Mouse (Mus musculus): Measurements from ENCODE around the gene Fgf2.

The Fgf2 gene

DNA sequence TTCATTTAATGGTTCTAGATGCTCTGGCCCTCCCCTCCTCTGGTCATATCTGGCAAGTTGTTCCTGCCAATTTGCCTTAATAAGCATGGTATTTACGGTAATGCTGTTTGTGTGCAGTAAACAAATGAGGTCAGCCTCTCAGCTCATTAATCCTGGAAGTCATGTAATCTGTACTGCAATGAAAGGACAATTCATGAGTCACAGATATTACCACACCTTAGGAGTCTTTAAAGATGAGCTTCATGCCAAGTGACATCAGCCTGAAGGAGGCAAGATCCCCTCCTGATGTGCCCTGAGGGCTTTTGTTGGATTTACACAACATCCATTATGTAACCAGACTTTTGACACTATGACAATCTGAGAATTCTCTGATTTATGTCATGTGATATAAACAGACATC is 6.6 kb downstream of the Fgf2 start:
- no peak for DNase-seq (ENCODE audit: low spot score in 2 of 2)

DNA sequence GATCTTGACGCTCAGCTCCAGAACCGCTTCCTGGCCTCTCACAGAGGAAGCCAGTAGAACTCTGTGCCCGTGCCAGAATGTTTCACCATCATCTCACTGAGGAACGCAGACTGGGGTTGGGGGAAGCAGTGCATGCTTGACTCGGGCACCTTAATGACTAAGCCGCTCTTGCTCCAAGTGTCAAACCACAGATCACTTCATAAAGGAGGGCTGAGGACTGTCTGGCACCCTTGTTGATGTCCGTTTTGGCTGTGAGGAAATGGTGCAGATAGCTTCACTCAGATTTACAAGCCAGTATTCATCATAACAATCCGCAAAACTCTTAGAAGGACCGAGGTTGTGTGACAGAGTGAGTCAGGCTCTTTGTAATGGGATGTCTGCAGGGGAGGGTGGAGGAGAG is 12.6 kb downstream of the Fgf2 start:
- DNase-seq (ENCODE audit: low spot score in 2 of 2) = no peak

GRCm38 (mm10) chr3:37365144-37365543 is 17.0 kb downstream of the Fgf2 start:
- no peak for DNase-seq (ENCODE audit: low spot score in 2 of 2)

DNA sequence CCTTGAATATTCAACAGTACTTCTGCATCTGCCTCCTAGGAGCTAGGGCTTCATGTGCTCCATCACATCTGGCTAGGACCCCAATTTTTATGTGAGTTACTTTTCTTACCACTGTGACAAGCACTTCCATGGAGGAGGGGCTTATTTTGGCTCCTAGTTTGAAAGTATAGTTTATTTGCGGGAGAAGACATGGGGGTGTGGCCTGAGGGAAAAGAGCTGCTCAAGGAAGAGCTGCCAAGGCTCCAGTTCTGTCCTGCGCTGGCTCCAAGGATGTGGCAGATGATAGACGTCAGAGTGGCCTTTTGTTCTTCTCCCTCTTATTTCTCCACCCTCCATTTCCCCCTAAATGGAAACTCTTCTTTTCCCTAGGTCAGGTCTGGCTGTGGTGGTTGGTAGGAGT is 17.8 kb downstream of the Fgf2 start:
- no peak for DNase-seq (ENCODE audit: low spot score in 2 of 2)

DNA sequence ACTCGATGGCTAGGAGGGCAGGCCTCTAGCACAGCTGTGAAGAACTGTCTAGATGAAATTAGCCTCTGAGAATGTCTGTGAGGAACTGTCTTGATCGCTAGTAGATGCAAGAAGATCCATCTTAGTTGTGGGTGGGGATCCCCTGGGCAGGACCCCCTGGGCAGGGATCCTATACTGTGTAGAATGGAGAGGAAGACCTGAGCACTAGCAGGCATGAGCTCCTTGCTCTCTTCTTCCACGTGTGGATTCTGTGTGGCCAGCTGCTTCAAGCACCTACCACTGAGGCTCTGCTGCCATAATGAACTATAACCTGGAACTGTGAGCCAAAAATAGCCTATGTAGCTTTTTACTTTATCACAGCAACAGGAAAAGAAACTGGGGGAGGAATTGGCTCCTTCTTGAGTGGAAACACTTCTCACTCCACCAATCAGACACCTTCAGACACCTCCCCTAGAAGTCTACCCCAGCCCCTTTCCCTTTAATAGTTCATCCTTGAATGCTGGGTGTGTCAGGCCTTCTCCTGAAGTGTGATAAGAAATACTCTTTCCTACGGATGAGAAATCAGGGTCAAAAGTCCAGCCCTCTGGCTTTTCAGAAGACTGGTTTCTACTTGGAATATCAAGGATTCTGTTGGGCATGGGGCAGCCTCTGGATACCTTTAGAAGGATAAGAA is 18.4 kb downstream of the Fgf2 start:
- no peak for DNase-seq (ENCODE audit: low spot score in 2 of 2)

DNA sequence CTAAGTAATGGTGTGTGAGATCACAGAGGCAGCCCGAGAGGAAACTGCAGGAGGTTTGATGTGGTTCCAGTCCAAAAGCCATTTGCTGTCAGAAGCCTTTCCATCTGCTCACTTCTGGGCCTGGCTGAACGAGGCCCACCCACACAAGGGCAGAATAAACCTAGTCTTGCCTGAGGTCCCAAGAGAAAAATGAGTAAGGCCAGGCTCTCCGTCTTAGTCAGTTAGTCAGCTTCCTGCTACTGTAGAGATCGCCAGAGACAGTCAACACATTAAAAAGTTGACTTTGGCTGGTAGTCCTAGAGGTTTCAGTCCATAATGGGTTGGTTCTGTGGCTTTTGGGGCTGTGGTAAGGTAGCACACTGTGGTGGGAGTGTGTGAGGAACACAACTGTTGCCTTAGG is 22.3 kb downstream of the Fgf2 start:
- no peak for DNase-seq (ENCODE audit: low spot score in 2 of 2)

GRCm38 (mm10) chr3:37373712-37374111 is 25.6 kb downstream of the Fgf2 start:
- peak in 1 of 2 experiments; percentile 53 for DNase-seq (ENCODE audit: low spot score in 2 of 2)

DNA sequence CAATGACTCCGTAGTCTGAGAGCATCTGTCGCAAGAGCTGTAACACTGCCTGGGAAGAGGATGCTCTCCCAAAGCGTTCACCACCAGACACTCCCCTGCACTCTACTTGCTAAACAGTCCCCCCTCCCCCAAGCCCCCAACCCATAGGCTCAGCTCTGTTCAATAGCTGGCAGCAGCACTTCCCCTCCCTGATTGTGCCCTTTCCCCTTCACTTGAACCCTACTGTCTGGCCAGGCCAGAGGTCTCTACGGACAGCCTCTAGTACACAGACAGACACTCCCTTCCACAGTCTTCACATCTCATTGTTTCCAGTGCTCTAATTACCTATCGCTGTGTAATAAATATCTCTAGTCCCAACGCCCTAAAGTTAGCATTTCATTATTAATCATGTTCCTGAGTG is 29.8 kb downstream of the Fgf2 start:
- no peak for DNase-seq (ENCODE audit: low spot score in 2 of 2)

DNA sequence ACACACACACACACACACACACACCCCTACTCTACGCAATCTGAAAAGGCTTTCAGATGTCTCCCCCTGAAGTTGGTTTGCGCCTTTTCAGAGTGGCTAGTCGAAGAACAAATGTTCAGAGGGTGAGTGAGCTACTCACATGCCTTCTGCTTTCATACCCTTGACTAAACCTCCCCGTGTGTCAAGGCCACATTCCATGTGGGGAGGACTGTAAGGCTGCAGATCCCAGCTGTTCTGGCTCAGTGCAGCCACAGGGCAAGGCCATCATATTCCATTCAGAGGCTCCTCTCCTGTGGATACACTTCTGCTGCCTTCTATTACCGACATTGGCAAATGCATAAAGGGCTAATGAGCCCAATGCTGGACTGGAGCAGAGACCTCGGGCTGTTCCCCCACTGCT is 30.3 kb downstream of the Fgf2 start:
- DNase-seq (ENCODE audit: low spot score in 2 of 2) = peak in 1 of 2 experiments; percentile 65

DNA sequence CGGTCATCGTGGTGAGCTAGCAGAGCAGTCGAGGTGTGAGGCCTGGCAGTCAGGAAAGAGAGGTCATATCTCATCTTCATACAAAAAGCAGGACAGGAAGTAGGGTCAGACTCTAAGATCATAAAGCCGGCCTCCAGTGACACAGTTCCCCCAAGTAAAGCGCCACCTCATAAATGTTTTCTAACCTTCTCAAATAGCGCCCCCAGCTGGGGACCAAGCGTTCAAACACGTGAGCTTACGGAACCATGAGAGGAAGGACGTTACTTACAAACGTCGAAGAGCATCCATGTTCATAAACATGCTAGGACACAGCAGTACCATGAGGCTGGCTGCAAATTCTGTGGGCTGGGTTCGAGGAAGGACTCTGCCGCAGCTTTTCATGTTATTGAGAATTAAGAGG is 31.1 kb downstream of the Fgf2 start:
- no peak for DNase-seq (ENCODE audit: low spot score in 2 of 2)

GRCm38 (mm10) chr3:37379930-37380881 is 32.1 kb downstream of the Fgf2 start:
- peak in 1 of 2 experiments; percentile 53 for DNase-seq (ENCODE audit: low spot score in 2 of 2)

DNA sequence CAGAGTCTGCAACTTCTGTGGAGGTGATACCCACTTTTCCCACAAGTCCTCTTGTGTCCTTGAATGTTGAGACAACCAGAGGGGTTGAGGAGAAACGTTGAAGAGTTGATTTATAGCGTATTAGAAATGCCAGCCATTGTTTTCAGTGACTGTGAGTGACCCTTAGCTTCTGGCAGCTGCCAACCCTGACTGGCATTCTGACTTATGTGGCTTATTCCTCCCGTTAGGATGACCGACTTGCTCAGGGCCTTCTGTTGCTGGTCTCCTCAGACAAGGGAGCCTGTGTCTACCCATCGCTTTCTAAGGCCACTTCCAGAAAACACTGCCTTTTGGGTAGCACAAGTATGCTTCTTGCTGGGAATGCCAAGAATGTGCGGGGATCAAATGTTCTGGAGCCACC is 33.3 kb downstream of the Fgf2 start:
- no peak for DNase-seq (ENCODE audit: low spot score in 2 of 2)

GRCm38 (mm10) chr3:37383096-37383765 is 35.1 kb downstream of the Fgf2 start:
- no peak for DNase-seq (ENCODE audit: low spot score in 2 of 2)

DNA sequence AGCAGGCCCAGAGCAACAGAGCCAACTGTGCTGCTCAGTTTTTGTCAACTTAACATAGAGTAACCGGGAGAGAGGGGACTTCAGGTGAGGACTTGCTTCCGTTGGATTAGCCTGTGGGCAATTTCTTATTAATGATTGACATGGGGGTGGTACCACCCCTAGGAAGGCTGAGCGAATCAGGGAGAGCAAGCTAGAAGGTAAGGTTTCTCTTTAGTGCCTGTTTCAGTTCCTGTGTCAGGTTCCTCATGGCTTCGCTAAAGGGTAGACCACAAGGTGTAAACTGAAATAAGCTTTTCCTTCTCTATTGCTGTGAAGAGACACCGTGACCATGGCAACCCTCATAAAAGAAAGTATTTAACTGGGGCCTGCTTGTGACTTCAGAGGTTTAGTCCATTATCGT is 39.2 kb downstream of the Fgf2 start:
- no peak for DNase-seq (ENCODE audit: low spot score in 2 of 2)

DNA sequence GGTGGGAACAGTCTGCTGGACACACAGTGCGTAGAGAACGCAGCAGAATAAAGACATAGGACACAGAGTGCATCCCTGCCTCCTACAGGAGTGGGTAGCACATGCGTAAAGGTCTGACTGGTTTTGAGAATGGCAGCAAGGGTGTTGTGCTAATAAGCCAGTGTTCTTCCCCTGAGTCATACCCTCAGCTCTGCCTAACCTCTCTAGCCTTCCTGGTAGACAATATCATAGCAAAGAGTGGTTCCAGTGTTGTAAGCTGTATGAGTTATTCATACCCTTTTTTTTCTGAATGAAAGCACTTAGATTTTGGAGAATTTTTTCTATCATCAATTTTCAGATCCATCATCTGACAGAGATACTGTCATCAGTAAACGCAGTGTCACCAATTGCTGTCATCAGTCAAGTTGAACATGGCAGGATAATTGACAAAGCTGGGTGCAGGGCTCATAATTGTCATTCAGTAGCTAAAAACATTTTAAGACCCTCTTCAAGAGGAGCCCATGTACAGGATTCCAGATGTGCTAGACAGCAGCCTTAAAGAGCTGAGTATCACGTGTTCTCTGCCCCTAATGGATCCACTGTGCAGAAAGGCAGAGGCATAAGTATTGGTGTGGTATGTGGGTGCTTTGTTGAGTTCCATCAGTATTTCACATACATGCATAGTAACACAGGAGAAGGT is 48.9 kb downstream of the Fgf2 start:
- DNase-seq (ENCODE audit: low spot score in 2 of 2) = no peak

DNA sequence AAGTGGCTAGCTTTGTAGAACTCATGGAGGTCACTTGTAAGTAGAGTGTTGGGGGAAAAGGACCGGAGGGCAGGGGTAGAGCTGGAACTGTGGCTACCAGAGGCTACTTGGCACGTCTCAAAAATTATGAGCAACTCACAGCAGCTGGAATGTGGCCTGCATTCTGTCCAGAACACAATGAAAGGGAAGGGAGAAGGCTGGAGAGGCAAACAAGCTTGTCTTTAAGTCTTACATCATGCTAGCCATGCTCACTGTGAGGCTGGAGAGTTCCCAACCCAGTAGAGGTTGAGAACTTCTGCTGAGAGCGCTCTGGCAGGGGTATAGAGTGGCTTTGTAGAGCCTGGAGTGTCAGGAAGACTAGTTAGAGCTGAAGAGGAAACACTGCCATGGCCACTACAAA is 49.5 kb downstream of the Fgf2 start:
- no peak for DNase-seq (ENCODE audit: low spot score in 2 of 2)

DNA sequence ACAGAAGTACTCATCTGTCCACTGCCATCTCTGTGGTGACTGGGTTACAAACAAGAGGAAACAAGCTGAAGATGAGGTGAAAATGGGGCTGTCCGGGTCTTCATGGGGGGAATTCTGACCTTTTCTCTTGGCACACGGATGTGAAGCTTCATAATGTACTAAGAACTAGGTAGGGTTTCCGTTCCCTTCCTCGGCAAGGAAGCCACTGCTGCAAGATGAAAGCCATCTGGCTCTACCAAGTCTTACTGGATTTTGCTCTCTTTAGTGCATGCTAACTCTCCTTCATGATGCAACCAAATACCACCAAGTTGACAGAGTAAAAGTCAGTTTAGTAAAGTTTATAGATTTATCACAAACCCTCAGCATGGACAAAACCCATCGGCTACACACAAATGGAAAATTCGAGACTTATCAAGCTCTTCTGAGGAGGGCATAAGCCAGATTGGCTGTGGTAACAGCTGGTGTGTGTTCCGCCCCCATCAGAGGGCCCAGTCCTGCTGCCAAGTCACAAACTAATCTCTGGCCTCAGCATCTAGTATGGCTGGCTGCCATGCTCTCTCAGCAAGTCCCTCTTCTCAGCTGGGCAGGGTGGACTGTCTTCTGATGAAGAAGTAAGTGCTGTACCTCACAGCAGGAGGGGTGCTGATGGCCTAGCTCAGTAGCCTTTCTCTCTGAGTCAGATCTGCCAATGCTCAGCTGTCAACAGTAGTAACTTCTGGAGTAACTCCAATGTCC is 50.7 kb downstream of the Fgf2 start:
- DNase-seq (ENCODE audit: low spot score in 2 of 2) = peak in 1 of 2 experiments; percentile 66

GRCm38 (mm10) chr3:37401729-37402610 is 53.8 kb downstream of the Fgf2 start:
- DNase-seq (ENCODE audit: low spot score in 2 of 2) = peak in 1 of 2 experiments; percentile 63

GRCm38 (mm10) chr3:37407598-37407997 is 59.5 kb downstream of the Fgf2 start:
- DNase-seq (ENCODE audit: low spot score in 2 of 2) = no peak

DNA sequence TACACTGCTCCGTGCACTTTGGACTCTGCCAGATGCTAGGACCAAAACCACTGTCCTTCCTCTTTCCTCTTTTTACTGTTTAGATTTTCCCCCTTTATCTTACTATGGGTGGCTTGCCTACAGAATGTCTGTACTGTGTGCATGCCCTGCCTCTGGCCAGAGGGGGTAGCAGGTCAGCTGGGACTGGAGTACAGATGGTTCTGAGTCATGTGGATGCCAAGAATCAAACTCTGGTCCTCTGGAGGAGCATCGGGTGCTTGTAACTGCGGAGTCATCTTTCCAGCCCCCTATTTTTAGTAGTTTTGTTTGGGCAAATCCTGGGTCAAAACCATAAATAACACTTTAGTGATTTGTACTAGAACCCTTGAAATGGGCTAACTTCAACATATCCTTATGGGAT is 65.3 kb downstream of the Fgf2 start:
- no peak for DNase-seq (ENCODE audit: low spot score in 2 of 2)
